Mouse (Mus musculus): ENCODE results near the gene Axin1.
"Not testable (repeated sequence)": the region's sequence is repeated elsewhere in the genome, so short reads cannot be mapped to it uniquely, and the experiment has no call there.

Axin1 gene

GRCm38 (mm10) chr17:26119766-26120710, 18.4 kb upstream of the Axin1 start:
- DNase-seq (ENCODE audit: low read depth, low spot score): peak; percentile 65

GRCm38 (mm10) chr17:26122431-26123140, 15.9 kb upstream of the Axin1 start:
- no peak for DNase-seq (ENCODE audit: low read depth, low spot score)

DNA sequence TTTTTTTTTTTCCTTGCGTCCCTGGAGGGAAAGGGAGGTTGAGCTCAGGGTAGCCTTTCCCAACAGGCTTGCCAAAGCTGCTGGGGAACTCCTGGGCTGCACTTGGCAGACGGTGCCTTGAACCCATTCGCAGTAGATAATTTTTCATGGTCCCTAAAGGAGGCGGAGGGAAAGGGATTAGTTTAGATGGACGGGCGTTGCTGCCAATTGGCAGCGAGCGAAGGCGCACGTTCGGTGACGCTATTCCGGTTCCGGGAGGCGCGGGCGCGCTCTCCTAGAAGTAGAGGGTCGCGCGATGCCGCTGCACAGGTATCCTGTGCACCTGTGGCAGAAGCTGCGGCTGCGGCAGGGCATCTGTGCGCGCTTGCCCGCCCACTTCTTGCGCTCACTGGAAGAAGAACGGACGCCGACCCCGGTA, 15.2 kb upstream of the Axin1 start, which contains the start of gene Mrpl28:
Mrpl28 (plus strand) TSS at position 234 of the 418 bp plus-strand sequence.
- peak; percentile 98 for DNase-seq (ENCODE audit: low read depth, low spot score)

GRCm38 (mm10) chr17:26124560-26124959, 13.9 kb upstream of the Axin1 start:
- DNase-seq (ENCODE audit: low read depth, low spot score): no peak

- DNase-seq (ENCODE audit: low read depth, low spot score): no peak
These were observed 13.3 kb upstream of the Axin1 start for GRCm38 (mm10) chr17:26125226-26125625.

DNA sequence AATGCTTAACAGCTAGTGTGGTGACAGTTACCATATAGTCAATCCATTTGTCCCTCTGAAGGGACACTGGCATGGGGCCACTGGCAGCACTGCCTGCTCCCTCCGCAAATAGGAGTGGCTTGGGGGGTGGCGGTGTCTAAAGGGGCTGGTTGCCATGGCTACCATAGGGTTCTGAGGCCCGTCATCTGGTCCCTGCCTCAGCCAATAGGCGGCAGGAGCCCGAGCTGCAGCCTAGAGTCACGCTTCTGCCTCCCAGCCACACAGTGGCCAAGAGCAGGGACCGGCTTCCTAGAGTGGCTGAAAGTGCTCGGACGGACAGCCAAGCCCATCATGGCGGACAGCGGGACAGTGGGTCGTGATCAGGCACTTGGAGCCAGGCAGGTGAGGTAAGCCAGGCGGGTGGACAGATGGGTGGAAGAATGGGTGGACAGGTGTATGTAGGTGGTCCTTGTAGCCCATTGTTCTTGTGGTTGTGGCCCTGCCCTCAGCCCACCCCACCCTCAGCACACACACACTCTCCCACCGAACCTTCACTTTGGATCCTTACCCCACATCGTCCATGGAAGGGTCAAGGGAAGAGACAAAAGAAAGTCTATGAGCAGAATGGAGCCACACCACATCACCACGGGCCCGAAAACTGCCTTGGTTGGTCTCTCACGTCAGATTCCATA, 7.3 kb upstream of the Axin1 start:
- DNase-seq (ENCODE audit: low read depth, low spot score): peak; percentile 74

DNA sequence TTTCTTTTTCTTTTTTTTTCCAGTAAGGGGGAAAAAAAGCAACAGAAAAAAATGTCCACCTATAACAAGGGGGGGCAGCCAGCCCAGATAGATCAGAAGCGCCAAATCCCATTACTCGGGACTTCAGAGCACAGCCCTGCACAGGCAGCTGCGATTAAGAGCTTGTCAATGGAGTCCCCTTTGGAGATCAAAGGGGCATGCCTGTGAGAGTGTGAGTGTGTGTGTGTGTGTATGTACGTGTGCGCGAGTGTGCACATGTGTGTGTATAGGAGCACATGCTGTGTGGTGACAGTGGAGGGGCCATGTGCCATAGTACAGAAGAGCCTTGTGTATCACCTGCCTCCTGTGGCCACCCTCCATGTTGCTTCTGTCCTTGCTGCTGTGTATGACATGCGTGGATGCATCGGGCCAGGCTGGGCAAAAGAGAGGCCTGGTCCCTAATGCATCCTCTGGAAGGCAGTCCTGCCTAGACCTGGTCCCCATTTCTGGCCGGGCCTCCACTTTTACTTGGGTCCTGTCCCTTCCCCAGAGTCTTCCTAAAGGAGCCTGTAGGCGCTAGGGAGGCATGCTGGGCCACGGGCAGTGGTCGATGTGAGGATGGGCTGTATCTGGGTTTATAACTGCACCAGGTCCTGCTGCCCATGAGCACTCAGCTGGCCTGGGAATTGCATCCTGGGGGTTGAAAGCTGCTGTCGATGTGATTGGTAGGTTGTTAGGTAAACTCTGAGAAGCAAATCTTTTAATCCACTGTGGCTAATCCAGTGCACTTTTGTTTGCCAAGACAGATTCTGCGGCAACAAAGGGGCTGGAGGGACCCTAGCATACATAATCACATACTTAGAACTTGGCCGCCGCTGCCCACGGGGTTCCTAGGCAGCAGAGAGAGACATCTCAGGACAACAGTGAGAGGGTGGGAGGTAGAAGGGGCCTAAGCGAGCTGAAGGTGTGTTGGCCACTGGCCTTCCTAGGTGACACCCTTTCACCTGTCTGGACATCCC, 6.3 kb upstream of the Axin1 start:
- no peak for DNase-seq (ENCODE audit: low read depth, low spot score)

DNA sequence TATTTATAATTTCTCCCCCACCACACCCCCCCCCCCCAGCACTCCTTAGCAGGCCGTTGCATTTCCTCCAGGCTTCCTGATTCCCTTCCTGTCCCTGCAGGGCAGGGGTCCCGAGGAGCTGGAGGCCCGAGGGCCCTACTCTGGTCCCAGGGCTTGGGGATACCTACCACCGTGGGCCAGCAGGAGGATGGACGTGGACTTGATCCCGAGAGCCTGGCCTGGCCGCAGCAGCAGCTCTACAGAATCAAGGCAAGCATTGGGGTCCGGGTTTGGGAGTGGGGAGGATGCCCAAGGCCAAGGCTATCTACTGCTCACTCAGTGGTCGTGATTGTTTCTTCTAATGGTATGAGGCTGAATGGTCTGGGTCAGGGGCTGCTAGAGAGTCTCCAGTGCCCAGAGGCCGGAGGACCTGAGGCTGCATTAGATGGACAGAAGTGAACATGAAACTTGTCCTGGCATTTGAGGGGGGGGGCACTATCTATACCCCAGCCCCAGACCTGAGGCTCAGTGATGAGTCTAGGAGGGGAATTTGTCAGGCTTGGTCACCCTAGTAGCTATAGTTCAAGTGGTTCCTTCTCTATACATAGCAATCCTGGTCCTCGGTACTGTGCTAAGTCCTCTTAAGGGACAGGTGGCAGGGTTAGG, 1.3 kb upstream of the Axin1 start:
- no peak for DNase-seq (ENCODE audit: low read depth, low spot score)

GRCm38 (mm10) chr17:26137751-26138130, 747 bp upstream of the Axin1 start:
- no peak for DNase-seq (ENCODE audit: low read depth, low spot score)

DNA sequence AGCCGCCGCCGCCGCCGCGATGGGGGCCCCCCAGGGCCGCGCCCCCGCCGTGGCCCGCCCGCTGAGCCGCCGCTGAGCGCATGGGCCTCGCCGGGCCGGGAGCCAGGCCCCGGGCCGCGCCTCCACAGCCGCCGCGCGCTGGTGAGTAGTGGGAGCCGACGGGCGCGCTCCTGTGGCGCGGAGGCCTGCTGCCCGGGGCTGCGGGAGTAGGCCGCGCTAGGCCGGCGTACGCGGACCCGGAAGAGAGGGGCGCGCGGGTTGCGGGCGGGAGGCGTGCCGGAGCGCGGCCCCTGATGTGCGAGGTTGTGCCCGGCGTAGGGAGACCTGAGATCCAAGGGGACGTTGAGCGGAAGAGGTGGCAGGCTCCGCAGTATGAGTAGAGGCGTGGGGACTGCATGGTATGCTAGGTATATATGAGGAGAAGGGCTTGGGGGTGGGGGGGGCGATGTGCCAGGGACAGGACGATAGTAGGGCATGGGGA, 453 bp downstream of the Axin1 start:
- peak; percentile 59 for DNase-seq (ENCODE audit: low read depth, low spot score)

DNA sequence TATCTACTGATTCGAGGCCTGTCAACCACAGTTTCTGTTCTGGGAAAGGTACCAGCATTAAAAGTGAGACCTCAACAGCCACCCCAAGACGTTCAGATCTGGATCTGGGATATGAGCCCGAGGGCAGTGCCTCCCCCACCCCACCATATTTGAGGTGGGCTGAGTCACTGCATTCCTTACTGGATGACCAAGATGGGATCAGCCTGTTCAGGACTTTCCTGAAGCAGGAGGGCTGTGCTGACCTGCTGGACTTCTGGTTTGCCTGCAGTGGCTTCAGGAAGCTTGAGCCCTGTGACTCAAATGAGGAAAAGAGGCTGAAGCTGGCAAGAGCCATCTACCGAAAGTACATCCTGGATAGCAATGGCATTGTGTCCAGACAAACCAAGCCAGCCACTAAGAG, 4.3 kb downstream of the Axin1 start:
- no peak for DNase-seq (ENCODE audit: low read depth, low spot score)

DNA sequence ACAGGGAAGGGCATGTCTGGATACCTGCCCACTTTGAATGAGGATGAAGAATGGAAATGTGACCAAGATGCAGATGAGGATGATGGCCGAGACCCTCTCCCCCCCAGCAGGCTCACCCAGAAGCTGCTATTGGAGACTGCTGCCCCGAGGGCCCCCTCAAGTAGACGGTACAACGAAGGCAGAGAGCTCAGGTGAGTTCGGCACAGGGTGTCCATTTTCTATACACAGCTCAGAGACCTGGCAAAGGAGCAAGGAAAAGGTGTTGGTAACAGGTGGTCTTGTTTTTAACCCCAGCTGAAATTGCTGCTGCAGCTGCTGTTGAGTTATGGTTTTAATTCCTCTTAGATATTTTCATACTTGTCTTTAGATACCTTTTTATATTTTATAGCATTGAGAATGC, 4.9 kb downstream of the Axin1 start:
- no peak for DNase-seq (ENCODE audit: low read depth, low spot score)

- peak; percentile 66 for DNase-seq (ENCODE audit: low read depth, low spot score)
These were observed 10.6 kb downstream of the Axin1 start for GRCm38 (mm10) chr17:26149056-26149455.

DNA sequence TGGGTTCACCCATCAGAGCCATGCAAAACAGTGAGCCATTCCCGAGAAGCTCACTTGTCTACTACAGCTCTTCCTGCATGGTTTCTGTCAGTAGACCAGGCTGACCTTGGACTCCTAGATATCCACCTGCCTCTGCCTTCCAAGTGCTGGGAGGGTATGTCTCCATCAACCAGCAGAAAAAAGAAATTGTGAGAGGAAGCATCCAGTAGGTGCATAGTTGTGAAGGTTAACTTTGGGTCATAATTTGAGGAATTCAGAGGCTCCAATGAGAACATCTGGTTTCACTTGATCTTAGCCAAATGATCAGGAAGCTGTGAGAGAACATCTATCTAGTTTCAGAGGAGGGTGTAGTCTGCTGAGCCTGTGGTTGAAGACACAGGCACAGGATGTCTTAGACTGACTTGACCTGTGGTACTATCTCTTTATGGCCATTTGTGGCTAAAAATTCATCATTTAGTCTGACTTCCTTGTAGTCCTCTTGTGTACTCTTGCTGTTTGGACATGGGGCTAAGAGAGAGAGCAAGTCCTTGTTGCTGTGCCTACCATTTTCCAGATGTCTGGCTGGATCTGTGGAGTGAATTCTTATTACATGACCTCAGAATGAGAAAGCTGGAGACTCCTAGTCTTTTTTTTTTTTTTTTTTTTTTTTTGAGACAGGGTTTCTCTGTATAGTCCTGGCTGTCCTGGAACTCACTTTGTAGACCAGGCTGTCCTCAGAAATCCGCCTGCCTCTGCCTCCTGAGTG, 13.6 kb downstream of the Axin1 start:
- no peak for DNase-seq (ENCODE audit: low read depth, low spot score)

DNA sequence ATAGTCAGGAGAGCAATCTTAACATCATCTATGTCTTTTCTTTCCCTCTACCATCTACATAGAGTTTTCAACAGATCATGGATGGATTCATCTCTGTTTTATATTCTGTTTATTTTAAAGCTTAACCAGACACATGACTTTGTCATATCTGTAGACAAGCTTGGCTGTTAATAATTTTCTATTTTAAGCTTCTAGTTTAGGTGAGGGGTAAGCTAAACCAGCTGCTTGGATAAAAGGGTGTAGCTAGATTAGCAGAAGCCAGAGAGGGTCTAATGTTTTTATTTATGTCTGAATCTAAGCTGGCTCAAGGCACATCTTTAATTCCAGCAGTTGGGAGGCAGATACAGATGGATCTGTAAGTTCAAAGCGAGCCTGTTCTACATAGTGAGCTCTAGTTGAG, 24.2 kb downstream of the Axin1 start:
- no peak for DNase-seq (ENCODE audit: low read depth, low spot score)

DNA sequence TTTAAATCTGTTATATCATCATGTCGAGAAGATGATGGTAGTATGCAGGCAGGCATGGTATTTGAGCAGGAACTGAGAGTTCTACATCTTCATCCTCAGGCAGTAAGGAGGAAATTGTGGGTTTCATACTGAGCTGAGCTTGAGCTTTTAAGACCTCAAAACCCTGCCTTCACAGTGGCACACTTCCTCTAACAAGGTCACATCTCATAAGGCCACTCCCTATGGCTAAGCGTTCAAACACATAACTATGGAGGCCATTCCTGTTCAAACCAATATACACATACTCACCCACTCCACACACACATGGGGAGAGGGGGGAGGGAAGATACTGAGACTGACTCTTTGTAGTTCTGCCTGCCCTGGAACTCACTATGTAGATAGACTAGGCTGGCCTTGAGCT, 29.6 kb downstream of the Axin1 start:
- DNase-seq (ENCODE audit: low read depth, low spot score): no peak

DNA sequence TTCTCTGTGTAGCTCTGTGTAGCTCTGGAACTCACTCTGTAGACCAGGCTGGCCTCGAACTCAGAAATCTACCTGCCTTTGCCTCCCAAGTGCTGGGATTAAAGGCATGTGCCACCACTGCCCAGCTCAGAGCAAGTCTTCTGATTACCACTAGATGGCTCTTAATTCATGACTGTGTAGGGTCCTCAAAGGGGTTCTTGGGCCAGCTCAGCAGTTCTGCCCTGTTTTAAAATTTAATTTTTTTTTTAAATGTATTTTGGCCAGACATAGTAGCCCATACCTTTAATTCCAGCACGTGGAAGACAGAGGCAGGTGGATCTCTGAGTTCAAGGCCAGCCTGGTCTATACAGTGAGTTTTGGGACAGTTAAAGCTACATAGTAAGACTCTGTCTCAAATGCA, 36.8 kb downstream of the Axin1 start:
- DNase-seq (ENCODE audit: low read depth, low spot score): not testable (repeated sequence)

DNA sequence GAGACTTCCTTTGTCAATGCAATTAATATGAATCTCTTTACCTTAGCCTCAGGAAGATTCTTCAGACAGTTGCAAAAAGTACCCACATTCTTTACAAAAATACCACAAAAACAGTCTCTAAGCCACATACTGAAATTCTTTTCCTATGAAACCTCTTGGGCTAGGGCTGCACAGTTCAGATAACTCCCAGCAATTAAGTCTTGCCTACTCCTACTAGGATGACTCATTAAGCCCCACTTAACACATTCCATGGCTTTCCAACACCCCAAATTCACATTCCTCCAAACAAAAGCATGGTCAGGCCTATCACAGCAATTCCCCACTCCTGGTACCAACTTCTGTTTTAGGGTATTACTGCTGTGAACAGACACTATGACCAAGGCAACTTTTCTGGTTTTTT, 40.1 kb downstream of the Axin1 start:
- DNase-seq (ENCODE audit: low read depth, low spot score): peak; percentile 84

DNA sequence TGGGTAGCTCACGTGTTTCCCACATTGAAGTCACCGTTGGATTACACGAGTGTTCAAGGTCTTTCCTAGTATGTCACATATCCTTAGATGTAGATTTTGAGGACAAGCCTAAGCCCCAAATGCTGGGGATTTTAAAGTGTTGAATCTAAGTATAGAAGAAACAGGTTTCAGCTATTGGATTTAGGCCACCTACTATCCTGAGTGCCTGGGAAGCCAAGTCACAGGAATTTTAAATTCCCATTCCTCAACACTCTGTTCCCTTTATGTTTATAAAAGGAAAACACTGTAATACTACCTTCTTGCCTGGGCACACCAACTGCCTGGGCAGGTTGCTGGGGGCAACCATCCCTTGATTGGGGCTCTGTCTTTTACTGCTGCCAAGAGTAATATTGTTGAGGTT, 42.7 kb downstream of the Axin1 start:
- DNase-seq (ENCODE audit: low read depth, low spot score): no peak

DNA sequence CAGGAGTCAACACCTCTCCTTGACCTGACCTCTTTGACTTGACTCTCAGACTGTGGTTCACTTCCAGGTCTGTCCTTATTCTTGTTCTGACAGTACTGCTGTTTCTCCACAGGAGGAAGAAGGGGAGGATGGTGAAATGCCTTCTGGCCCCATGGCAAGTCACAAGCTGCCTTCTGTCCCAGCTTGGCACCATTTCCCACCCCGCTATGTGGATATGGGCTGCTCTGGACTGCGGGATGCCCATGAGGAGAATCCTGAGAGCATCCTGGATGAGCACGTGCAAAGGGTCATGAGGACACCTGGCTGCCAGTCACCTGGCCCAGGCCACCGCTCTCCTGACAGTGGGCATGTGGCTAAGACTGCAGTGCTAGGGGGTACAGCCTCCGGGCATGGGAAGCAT, 49.1 kb downstream of the Axin1 start:
- DNase-seq (ENCODE audit: low read depth, low spot score): no peak

All from R1 (cell line).